Mouse (Mus musculus) left cerebral cortex, adult 9 months (tissue): ENCODE results near the gene Sfxn4.
"Not testable (repeated sequence)": the region's sequence is repeated elsewhere in the genome, so short reads cannot be mapped to it uniquely, and the experiment has no call there.

Experiments used
- DNase-seq, 2 experiments: peaks; one replicate each; pipeline ENCODE4 v3.0.0; 2022; ENCODE audit warnings: low spot score in 2 of 2

Gene Sfxn4

DNA sequence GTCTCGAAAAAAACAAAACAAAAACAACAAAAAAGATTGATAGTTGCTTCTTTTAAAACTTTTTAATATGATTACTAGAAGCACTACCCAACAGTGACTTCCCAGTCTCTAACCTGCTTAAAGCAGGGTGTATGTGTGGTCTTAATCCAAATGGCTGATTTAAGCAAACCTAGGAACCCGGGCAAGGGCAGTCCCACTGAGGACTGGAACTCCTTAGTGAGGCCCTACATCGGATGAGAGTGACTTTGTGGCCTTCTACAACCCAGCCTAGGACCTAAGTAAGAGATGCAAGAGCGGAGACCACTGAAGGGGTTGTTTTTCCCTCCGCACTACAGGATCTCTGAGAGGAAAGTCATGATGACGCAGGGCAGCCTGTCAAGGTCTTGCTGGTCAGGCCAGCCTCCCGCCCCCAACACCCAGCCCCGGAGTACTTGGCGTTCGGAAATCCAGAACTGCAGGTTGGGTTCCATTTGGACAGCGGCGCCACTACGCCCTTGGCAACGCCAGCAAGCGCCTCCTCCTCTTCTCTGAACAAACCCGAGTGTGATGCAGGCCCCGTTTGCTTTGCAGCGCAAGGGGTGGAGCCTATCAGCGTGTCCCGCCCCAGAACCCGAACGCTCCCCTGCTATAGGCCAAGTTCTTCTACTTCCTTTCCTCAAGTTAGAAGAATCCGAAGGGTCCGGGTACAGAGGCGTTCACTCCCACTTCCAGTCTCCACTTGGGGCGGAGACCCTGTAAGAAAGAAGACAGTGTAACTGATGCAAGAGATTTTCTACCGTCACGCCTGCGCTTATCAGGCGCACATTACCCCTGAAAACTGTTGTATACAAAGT is at the start of gene Sfxn4:
TSS of gene Sfxn4 (minus strand) at position 612 of the 833 bp plus-strand sequence.
- peak; percentile 81 to 95 for DNase-seq

DNA sequence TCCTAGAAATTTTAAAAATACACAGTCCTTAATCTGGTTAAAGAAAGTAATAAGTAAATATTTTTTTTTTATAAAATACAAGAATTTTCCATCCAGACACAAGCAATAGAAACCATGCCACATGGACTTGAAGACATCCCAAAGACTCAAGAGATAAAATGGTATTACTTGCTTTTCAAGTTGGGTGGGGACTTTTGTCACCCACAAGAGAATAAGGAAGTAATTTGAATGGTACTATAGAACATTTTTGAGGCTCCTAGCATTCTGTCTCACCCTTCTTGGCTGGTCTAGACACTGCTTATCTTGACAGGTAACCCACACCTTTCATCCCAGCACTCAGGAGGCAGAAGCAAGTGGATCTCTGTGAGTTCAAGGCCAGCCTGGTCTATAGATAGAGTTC is 49.0 kb upstream of the Sfxn4 start:
- DNase-seq, result no peak

DNA sequence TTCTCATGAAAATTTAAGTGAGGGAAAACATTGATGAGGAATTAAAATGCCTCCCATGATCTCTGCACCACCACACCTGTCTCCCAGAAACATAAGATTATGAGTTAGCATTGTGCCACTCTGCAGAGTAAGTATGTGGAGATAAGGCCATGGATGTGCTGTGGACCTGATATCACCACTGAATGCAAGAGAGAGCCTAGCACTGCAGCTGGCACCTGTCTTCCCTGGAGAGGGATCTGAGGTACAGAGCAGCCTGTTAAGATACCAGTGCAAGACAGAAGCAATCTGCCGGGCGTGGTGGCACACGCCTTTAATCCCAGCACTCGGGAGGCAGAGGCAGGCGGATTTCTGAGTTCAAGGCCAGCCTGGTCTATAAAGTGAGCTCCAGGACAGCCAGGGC is 44.2 kb upstream of the Sfxn4 start:
- DNase-seq, result no peak

GRCm38 (mm10) chr19:60903971-60904370 is 42.7 kb upstream of the Sfxn4 start:
- DNase-seq, result no peak

- DNase-seq, result no peak
Observed at GRCm38 (mm10) chr19:60903139-60903538, 41.9 kb upstream of the Sfxn4 start.

GRCm38 (mm10) chr19:60895251-60895880 is 34.1 kb upstream of the Sfxn4 start:
- DNase-seq, result no peak

DNA sequence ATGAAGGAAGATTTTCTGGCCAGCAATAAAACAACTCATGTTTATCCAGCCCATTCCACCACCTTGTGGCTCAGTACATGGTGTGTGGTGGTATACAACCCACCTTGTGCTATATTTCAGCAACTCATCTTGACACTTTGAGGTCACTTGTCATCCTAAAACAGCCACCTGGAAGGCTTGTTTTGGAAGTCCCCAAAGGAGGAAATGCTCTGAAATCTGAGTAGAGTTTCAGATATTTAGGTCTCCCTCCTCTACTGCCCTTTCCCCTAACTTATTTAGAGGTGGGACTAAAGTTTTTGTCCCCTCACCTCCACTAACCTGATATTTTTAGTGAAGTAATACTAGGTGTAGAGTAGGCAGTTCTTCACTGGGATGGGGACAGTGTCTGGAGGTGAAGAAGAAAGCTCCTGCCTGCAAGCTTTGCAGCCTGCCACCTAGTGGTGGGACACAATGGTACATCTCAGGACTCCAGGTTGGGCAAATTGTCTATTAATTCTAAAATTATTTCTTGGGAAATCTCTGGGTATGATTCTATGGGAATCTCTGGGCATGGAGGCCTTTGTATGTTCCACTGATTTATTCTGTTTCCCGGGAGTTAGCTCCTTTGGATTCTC is 30.8 kb upstream of the Sfxn4 start:
- DNase-seq, result peak in 1 of 2 experiments; percentile 61

GRCm38 (mm10) chr19:60891123-60891470 is 29.8 kb upstream of the Sfxn4 start:
- no peak for DNase-seq

DNA sequence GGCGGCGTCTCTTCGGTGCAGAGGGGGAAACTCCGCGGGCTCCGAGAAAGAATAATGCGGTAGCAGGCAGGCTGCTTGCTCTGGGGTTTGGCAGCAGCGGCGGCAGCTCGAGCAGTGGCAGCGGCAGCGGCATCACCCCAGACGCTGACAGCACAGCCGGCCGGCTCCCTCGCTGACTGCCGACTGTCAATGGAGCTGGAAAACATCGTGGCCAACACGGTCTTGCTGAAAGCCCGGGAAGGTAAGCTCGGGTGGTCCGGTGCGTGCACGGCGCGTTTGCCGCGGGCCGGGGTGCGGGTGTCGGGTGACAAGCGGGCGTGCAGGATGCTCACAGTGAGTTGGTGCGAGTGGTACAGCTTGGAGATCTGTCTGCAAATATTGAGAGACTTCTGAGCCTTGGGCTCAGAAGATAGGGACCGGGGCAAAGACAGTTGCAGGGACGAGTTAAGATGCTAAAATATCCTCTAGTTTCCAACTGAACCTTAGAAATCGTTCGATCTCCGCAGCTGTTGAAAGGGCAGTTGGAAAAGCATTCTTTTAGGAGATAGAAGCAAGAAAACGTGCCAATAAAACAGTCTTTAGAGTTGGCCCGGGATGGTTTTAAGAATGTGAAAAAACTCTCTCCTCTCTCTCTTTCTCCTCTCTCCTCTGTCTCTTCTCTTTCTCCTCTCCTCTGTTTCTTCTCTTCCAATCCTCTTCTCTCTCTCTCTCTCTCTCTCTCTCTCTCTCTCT is 29.3 kb upstream of the Sfxn4 start:
- DNase-seq, result no peak

DNA sequence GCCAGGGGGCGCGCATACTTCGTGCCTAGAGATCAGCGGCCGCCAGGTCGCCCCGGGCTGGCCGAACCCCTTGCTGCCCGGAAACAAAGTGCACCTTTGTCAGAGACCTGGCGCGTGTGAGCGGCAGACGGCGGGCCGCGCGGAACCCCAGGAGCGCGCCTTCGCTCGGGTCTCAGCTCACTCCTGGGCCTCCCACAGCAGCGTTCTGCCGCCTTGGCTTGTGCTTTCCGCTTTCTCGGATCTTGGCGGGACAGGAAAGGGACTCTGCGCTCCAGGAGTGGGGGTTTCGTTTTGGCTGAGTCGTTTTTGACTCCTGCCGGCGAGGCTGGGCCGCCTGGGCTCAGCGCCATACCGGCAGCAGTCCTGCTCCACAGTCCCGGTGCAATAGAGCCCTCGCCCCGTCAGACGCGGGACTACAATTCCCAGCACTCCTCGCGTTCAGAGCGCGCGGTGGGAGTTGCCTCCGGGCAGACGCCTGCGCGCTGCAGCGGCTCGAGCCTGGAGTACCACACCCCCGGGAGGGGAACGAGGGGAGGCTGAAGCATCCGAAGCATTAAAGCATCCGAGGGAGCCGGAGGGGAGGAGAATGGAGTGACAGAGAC is 28.5 kb upstream of the Sfxn4 start, which contains the start of gene Grk5:
TSS of gene Grk5 (plus strand) at position 36 of the 602 bp plus-strand sequence.
- peak; percentile 84 to 93 for DNase-seq

GRCm38 (mm10) chr19:60889101-60889713 is 27.9 kb upstream of the Sfxn4 start:
- peak in 1 of 2 experiments; percentile 41 for DNase-seq

DNA sequence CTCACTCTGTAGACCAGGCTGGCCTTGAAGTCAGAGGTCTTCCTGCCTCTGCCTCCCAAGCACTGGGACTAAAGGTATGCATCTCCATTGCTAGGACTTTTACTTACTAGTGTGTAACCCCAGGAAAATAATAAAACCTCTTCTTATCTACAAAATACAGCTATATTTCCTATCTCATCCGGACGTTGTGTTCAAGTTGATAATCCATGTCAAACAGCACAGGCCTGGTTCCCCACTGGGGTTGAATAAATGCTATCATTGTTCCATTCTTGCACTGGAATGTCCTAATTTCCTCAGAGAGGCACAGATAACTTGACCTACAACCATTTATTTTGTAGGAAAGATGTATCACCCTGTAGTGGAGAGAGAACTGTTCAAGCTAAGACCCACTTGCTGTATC is 26.4 kb upstream of the Sfxn4 start:
- DNase-seq, result no peak

- DNase-seq, result peak in 1 of 2 experiments; percentile 68
Observed at GRCm38 (mm10) chr19:60883129-60883528, 21.9 kb upstream of the Sfxn4 start.

- peak; percentile 91 to 96 for DNase-seq
Observed at GRCm38 (mm10) chr19:60874064-60874694, 12.9 kb upstream of the Sfxn4 start, which contains the start of gene Prdx3. Gene Prdx3, minus strand, starts transcription at chr19:60874556.

DNA sequence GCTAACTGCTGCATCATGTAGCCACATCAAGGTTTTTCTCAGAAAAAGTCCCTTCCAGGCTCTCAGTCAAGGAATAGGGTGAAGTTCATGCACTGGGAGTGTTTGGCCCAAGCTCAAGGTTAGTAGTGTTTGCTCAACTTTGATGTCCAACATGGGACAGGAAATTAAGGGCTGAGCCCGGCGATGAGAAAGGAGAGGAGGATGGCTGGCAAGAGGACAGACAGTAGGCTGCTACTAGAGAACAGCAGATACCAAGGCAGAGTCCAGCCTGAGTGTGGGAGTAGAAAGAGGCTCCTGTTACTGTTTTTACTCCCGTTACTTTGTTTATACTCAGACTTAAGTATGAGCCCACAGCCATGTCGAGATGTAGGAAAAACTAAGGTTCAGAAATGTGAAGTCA is 12.2 kb upstream of the Sfxn4 start:
- DNase-seq, result peak in 1 of 2 experiments; percentile 38

- no peak for DNase-seq
Observed at GRCm38 (mm10) chr19:60872272-60872671, 11.0 kb upstream of the Sfxn4 start.

GRCm38 (mm10) chr19:60871366-60871765 is 10.1 kb upstream of the Sfxn4 start:
- DNase-seq, result no peak

- no peak for DNase-seq
Observed at GRCm38 (mm10) chr19:60870489-60870888, 9.2 kb upstream of the Sfxn4 start.

DNA sequence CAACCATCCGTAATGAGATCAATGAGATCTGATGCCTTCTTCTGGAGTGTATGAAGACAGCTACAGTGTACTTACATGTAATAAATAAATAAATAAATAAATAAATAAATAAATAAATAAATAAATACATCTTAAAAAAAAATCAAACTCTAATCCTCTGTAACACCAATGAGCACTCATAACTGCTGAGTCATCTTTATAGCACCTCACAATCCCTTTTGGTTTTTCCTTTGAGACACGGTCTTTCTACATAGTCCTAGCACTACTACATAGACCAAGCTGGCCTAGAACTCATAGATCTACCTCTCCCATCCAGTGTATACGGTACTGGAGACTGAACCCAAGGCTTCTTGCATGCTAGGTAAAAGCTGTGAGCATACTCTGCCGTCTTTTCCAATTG is 4.9 kb upstream of the Sfxn4 start:
- not testable (repeated sequence) for DNase-seq

DNA sequence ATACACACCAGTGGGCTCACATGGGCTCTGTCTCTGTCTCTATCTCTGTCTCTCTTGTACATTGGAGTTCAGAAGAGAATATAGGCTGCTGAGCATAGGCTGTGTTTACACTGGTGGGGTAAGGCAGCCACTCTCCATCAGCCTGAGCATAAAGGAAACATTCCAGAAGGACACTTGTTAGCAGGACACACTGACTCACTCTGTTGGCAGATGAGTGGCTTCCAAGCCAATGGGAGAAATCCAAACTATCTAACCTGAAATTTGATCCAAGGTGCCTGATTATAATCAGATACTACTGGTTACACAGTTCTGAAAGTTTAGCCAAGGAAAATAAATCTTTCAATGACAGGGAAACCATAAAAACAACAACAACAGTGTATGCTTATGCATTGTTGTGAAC is 15.5 kb downstream of the Sfxn4 start:
- DNase-seq, result no peak

- DNase-seq, result no peak
Observed at GRCm38 (mm10) chr19:60843324-60843723, 18.0 kb downstream of the Sfxn4 start.
